Mouse (Mus musculus): ENCODE results near the gene Trmt44.

Gene Trmt44

DNA sequence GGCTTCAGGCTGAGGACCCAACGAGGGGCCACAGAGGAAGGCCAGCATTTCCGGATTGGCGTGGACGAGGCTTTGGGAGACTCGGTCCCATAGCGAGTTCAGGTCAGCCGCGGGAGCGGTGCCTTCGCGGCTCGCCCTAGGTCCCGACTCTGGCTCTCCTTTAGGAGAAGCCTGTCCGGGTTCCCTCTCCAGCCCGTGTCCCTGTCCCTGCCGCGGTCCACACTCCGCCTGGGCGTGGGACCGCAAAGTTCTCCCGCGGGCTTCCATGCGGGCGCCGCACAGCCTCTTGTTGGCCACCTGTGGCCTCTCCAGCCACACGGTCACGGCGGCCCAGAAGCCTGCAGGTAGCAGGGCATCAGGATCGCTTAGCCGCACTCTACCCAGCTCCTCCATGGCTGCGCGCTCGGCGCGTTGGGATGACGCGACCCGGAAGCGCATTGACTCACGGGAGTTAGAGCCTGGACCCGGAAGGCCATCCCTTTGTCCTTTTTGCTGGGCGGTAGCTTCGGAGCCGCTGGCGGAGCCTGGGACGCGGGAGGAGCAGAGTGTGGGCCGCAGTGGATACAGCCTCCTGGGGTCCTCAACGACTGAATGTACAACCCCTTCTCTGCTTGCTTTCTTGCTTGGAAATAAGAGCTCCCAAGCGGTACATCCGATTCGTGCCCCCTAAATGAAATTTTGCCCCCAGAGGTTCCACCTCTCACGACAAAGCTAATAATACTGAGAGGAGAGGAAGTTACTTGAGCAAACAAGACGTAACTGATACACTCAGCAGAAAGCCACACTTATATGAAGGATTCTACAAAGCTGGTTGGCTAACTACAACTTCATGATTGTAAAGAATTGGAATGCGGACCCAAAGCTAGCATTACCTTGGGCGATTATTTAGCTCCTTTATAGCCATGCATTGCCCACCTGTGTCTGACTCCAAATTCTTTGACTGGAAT, at the start of gene Trmt44:
Trmt44 (minus strand) TSS at position 418 of the 947 bp plus-strand sequence.
- DNase-seq = peak; percentile 88 to 93

DNA sequence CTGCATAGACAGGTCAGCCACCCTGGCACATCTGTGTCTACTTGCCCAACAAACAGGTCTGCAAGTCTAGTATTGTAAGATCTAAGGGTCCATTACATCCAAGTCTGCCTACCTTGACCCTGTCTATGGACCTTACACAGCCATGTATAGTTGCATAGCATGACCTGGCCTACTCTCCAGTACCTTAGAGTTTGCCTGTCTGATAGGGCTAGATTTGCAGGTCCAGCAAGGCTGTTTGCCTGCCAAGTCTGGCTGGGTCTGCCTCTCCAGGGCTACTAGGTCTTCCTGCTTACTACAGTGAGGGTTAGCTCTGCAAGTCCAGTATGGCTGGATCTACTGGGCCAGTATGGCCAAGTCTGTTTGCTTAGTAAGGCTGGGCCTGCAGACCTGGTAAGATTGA, 49.0 kb upstream of the Trmt44 start:
- DNase-seq = no peak

DNA sequence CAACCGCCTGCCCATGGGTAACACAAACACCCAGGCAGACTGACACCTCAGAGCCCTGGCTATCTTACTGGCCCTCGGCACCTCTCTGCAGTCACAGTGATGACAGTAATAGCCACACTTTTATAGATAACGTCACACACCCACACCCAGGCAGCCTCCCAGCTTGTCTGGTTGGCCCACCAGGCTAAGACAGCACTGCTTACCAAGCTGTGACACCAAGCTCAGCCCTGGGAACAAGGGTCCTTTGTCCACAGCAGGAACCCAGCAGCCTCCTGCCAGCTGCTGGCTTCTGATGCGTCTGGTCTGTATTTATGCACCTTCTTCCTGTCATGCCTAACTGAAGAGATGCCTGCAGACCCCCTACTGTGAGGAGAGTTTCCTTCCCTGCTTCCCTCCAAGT, 46.2 kb upstream of the Trmt44 start:
- no peak for DNase-seq

DNA sequence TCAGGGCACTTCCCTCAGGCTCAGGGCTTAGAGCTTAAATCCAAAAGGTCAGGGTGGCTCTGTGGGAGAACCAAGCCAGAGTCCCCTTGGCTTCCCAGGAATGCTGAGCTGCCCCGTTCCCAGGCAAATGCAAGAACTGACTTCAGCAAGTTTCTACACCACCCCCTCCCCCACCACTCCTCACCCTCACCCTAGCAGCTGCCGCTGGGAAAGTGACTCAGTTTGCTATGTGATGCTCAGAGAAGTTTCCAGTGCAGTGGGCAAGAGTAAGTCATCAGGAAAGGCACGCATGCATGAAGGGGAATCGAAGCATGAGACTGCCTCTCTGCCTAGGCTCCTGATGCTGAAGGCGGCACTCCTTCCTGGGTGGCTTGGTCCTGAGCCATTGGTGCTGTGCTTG, 42.1 kb upstream of the Trmt44 start:
- DNase-seq = no peak

DNA sequence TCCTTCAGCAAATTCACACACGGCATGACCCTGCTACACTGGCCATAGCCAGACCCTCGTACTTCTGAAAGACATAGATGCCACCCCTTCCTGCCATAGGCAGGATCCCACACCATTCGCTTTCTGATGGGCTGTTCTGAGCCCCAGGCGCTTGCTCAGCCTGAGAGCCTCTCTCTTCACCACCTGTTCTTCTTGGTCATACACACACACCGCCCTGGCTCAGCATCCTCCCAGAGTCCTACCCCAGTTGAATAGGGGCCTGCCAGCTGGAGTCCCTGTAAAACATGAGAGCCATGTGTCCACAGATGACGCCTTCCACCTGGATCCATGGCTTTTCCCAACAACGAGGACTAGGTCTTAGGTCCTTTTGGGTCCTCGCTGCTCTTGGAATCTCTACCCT, 37.9 kb upstream of the Trmt44 start:
- DNase-seq = no peak

DNA sequence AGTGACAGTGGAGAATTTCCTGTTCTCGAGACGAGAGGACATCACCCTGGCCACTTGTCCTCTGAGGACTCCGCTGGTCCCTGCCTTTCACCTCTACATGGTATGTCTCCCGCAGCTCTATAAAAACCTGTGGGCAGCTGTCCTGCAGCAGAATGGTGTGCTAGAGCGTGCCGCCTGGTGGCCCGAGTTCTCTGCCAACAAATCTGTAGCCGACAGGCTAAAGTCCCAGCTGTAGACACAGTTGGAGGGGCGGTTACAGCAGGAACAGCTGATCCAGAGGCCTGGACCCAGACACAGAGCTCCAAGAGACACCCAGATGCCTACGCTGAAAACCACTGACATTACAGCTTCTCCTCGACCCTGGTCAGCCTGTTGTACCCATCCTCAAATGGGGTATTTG, 37.0 kb upstream of the Trmt44 start:
- DNase-seq = no peak

DNA sequence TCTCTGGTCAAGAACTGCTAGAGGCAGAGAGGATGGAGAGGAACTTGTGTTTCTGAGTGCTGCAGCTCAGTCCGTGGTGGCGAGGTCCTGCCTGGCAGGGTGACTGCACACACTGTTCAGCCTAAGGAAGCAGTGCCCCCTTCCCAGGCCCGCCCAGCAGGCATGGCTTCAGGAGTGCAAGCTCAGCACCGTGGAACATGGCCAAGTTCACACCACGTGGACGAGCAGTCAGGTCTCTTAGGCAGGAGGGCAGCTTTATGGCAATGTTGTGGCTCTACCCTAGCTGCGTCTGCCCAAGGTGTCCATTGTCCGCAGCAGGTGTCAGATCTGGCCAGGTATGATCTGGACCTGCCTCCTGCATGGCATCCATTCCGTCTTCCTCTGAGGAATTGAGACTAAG, 36.3 kb upstream of the Trmt44 start:
- peak; percentile 60 to 69 for DNase-seq

DNA sequence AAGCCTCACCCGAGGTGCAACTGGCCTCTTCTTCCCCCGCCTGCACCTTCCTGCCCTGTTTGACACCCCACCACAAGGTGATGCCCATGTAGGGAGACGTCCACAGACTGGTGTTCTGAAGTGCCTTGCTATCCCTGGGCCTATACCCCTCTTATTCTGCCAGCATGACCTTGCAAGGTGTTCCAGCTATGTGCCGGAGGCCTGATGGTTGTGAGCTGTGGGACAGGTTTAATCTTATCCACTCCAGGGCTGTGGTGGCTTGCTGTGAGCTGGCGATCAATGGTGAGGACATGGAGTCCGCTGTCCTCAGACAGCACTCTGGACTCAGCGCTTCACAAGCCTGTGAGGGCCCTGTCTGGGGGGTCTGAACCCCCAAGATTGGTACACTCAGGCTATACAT, 35.5 kb upstream of the Trmt44 start:
- no peak for DNase-seq

DNA sequence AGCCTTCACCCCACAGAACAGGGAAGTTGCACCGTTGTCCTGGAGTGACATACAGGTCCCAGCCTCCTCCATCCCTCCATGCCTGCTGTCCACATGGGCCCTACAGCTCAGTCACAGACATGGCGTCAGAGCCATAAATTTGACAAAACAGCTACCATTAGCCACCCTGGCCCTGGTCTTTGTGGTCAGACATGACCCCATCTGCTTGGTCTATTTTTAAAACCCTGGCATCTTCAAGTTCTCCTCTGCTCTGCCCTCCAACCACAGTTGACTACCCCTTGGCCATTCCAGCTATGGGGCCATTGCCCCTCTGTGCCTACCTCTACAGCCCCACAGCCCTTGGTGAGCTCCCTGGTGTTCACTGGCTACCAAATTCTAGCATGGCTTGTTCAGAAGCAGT, 35.1 kb upstream of the Trmt44 start:
- no peak for DNase-seq

DNA sequence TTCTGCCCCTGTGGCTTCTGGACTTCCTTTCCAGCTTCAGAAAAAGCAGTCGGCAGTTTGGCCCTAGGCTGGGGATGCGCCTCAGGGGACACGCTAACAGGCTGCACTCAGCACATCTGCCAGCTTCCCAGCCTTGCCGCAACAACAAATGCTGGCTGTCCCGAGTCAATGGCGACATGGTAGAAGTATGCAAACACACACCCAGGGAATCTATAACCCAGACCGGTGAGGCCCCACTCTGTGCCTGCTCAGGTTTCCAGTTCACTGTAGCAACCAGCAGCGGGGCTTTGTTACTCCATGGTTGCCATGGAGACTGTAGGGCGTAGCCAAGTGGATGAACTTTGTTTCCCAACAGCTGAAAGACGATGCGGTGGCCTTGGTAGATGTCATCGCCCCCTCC, 34.5 kb upstream of the Trmt44 start:
- no peak for DNase-seq

DNA sequence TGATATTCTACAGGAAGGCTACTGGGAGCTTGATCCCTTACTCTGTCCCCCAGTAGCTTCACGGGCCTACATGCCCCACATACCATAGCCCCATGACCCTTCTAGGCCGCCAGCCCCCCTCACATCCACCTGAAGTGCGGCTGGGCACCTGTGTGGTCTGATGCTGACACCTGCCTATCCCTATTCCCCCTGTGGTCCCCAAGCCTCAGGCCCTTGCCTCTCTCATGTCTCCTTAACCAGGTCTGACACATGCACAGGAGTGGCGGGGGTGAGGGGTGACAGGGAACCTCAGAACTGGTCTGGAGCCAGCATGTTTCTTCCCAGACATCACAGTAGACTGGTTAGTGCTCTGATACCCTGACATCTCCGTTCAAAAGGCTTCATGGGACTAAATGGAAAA, 33.7 kb upstream of the Trmt44 start:
- DNase-seq = no peak

DNA sequence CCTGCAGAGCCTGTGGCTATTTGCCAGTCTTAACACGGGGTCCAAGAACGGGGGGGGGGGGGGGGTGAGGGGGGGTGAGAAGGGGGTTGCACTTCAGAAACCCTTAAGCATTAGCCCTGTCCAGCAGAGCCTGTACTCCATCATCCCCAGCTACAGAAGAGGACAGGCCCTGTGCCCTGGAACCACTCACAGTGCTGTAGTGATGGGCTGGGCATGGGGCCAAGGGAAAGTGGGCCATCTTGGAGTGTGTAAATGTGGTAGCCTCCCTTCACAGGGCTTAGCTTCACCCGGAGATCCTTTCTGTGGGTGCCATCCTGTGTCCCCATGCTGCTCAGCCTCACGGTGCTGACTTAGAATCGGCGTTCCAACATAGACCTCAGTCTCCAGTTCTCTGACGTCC, 32.9 kb upstream of the Trmt44 start:
- no peak for DNase-seq

DNA sequence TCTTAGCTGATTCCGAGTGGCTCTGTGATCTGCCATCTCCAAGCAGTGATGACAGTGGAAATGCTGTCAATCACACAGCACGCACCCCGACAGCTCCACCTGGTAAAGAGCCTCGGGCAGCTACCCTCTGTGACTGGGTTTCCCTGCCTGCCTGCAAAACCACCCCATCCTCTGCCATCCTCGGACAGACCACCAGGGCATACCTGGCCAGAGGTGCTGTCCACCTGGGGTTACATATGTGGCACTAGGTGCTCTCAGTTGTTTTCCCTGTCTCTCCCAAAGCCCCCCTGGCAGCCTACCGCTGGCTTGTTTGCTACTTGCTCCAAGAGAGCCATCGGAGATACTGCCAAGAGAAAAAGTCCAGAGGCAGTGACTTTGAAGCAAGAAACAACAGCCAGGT, 31.9 kb upstream of the Trmt44 start:
- no peak for DNase-seq

DNA sequence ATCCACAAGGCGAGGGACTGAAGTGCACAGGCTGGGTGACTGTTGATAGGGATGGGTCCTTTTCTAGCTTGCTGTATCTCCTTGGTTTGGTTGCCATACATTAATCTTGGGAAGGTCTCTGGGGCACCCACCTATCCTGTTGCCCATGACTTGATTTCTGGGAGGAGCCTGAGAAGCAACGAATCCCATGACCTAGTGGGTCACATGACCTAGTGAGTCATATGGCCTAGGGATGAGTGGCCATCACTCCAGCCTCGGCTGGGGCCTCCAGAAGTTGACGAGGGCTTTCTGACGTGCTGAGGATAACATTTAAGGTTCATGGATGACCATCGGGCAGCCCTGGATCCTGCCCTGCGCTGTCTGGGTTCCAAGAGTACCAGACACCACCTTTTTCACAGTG, 30.5 kb upstream of the Trmt44 start:
- DNase-seq = no peak

DNA sequence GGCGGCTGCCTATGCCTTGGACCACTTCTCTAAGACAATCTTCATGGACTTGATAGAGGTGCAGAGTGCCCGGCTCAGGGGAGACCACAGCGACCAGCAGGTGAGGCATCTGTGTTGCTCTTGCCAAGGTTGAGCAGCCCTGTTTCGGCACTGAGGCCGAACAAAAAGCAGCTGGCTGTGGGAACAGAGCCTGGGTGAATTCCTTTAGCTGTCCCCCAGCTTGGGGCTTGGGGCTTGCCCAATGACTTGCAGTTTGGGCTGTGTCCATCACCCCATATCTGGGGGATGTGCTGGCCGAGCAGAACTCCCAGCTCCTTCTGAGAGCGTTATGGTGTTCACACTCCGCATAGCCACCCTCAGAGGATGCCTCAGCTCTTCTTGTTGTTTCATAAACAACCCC, 26.7 kb upstream of the Trmt44 start:
- no peak for DNase-seq

DNA sequence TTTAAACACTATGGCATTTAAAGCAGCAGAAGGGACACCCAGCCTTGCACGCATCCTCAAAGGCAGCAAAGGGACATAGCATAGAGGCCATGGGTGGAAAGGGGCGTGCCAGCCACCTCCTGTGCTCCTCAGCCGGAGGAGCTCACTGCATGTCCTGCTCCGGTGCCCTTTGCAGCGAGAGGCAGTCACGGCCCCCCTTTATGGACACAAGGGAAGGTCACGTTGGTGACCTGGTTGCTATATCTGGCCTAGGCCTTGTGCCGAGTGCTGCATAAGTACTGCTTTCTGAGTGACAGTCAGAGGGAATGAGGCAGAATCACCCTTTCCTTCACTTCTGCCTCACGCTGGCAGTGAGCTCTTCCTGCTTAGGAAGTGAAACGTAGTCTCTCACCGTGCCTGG, 25.4 kb upstream of the Trmt44 start:
- no peak for DNase-seq

DNA sequence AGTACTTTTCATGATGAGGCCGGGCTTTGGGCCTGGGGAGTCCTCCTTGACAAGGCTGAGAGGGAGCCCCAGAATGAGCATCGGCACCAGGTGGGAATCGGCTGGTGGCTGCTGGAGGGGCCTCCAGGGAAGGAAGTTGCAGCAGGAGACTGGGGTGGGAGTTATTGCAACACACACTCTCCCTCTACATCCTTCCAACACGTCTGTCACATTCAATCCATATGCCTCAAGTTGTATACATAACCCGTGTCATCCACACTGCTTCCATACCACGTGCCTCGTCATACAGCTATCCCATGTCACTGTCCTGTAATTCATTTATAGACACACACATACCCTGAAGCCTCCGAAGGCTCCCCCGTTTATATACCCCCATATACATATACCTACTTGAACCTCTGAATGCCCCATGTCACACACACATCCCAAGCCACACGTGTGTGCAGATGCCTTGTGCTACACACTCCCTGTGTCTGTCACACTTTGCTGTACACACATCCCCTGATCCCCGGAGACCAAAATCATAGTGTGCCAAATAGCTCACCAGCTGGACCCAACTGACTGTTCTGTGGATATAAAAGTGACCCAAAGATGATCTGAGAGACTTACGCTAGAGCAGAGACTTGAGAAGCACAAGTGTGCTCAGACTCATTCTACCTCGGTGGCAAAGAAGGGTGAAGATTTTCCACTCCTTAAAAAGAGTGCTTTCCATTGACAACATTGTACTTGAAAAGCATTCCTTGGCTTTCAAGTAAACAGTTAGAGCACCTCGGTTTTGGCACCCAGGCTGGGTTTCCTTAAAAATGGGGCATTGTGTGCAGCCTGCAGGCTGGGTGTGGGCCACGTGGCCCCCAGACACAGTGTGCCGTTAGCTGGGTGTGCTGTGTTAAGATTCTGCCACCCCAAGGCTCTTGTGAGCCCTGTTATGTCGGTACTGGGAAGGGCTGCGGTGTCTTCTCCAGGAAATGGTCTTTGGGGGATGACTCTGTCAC, 21.6 kb upstream of the Trmt44 start:
- no peak for DNase-seq

DNA sequence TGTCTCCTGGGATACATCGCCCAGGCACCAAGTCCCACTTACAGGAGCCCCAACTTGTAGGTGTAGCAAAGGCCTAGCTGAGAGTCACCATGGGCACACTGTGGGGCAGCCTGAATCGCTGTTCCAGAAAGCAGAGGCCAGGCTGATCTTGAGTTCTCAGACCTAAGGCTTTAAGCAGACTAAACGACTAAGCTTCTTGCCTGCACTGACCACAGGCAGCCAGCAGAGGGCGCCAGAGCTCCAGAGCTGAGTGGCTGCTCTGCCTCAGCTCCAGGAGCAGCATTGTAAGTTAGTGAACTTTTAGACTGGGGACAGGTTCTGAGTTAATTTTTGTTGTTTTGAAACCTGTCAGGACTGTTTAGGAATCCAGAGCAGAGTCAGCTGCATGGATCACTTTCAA, 20.8 kb upstream of the Trmt44 start:
- peak; percentile 56 to 82 for DNase-seq

DNA sequence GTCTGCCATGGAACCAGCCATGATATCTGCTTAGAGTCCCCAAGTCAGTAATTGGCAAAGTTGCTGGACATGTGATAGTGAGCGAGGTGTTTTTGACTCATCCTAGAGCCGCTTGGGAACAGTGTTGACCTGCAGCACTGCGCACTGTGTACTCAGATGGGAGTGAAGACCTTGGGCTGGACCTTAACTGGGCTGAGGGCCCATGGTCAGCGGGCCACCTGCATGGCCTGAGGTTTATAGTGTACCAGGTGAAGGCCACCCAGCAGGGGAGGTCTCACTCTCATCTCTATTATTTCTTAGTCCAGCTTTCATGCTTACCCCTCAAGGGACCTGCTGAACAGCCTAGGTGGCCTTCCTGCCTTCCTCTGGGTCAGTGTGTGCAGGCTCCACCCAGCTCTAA, 19.9 kb upstream of the Trmt44 start:
- no peak for DNase-seq

DNA sequence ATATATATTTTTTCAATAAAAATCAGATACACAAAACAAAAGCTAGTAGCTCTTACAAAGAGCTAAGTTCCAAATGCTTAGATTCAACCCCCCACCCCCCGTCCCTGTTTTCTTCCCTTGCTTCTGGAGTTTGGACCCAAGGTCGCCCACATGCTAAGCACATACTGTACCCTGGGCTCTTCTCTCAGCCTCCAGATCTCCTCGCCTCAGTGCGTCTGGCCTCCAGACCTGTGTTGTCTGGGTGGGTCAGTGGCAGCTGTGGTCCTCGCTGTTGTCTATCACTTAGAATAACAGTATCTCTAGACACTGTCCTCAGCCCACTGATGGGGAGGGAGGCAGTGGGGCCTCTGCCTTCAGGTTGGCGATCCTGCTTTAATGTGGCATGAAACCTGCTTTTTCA, 18.4 kb upstream of the Trmt44 start:
- DNase-seq = peak; percentile 76 to 80

DNA sequence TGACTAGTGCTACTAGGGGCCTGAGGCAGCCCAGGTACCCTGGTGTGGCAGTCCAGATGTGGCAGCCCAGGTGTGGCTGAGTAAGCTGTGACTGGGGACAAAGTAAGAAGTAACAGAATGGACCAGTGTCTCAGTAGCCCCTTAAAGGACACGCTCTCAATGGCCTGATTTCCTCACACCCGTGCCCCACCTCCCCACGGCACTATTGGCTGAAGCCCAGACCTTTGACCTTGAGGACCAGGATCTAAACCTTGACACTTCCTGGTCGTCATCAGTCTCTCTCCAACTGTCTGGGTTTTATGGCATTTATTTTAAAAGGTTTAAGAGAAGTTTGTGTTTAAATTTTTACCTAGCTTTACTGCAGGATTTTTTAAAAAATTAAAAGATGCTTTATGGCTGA, 18.0 kb upstream of the Trmt44 start:
- peak; percentile 47 to 48 for DNase-seq

DNA sequence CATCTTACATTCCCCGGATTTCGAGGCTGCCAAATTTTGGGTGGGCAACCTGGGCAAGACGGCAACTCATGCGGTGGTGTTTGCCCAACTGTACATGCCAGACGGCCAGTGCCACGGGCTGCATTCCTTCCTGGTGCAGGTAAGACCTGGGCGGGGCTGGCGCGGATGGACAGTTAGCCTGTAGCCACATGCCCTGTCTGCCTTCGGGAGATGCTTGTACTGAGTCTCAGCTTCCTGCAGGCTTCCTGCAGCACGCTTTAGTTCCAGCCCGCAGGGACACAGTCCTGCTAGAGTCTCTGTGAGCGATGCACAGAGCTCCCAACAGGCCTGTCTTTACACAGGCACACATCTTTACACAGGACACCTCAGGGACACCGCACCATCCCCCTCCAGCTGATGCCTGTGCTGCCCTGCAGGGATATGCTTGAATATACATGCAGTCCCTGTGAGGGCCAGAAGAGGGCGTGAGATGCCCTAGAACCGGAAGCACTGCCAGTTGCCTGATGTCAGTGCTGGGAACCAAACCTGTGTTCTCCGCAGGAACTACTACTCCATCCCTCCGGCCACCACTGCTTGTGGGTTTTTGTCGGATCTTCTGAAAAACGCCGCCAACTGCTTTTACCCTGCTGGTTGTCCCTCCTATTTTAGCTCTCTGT, 17.3 kb upstream of the Trmt44 start:
- DNase-seq = no peak

DNA sequence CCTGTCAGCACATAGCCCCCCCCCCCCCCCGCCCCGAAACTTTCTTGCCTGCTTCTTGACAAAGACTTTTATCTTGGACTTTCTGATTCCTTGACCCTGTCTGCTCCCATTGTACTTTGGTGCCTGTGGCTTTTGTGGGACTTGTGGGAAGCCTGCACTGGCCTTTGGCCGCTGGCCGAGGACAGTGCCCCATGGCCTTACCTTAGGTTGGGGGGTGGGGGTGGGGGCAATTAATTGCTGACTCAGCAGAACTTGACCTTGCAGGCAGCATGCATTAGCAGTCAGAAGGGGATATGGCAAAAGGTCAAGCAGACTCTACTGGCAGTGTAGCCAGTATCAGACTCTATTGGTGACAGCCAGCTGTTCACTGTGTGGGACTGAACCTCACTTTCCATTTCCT, 16.6 kb upstream of the Trmt44 start:
- peak in 1 of 2 experiments; percentile 56 for DNase-seq
